Mouse (Mus musculus): ENCODE results near the gene Mphosph9.

The Mphosph9 gene

GRCm38 (mm10) chr5:124216403-124216802 is 111.4 kb downstream of the Mphosph9 start:
- no peak for DNase-seq (ENCODE audit: extremely low spot score, low spot score)

DNA sequence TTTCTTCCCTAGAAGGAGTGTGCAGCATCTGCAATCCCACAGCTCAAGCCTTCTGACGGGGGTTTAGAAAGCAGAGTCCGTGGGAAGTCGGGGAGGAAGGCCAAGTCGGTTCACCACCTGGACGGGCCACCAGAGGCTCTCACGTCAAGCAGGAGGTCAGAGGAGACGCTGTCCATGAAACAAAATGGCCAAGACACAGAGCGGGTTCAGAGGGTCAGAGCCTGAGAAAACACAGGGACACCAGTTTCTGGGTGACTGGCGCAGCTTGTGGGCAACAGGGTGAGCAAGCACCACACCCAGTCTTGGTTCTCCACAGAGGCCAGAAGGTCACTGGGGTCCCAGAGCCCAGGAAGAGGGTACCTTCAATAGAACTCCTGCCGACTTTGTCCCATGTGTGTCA is 112.1 kb downstream of the Mphosph9 start:
- no peak for DNase-seq (ENCODE audit: extremely low spot score, low spot score)

- DNase-seq (ENCODE audit: extremely low spot score, low spot score) = no peak
Observed at GRCm38 (mm10) chr5:124214516-124215145, 113.1 kb downstream of the Mphosph9 start.

GRCm38 (mm10) chr5:124213588-124214469 is 113.9 kb downstream of the Mphosph9 start:
- no peak for DNase-seq (ENCODE audit: extremely low spot score, low spot score)

- DNase-seq (ENCODE audit: extremely low spot score, low spot score) = no peak
Observed at GRCm38 (mm10) chr5:124211669-124212068, 116.1 kb downstream of the Mphosph9 start.

DNA sequence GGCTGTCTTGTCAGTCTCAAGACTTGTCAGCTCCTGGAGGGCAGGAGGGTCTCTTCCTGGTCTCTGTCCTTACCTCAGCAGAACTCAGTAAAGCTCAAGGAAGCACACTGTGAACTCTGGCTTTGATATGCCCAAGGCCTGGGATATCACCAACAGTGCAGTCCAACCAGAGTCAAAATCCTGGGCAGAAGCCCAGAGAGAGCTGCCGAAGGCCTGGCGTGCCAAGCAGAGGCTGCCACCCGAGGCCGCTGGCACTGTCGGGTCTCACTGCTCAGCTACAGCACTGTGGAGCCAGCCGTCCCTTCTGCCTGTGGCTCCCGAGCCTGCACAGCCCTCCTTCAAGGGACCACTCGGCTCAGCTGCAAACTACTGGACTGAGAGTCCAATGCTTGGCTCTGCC is 116.5 kb downstream of the Mphosph9 start:
- no peak for DNase-seq (ENCODE audit: extremely low spot score, low spot score)

DNA sequence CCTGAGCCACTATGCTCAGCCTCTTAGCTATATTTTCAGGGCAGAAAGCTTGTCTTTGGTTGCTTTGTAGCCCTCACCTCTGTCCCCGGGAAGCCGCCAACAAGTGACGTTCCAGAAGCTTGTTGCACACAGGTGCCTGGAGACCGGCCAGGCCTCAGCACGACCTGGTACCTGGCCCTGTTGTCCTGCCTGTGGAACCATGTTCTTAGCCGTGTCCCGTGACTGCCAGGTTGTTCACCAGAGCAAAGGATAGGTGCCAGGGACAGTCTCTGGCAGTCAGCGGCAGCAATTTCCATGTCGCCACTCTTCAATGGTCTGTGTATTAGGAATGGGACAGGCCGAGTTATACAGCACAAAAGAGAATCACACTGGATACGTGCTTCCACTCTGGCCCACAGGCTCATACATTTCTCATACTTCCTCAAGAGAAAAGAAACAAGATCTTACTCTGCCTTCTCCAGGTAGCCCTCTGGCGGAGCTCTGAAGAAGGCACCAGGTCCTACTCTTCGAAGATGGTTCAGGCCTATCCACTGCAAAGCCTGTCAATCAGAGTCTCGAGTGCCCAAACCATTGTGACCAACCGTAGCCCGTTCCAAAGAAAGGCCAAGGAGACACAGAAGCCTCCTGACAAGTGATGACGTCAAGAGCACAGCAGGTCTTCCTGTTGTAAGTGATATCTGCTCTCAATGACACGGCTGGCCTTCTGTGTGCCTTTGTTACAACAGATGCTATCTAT is 117.3 kb downstream of the Mphosph9 start:
- no peak for DNase-seq (ENCODE audit: extremely low spot score, low spot score)

DNA sequence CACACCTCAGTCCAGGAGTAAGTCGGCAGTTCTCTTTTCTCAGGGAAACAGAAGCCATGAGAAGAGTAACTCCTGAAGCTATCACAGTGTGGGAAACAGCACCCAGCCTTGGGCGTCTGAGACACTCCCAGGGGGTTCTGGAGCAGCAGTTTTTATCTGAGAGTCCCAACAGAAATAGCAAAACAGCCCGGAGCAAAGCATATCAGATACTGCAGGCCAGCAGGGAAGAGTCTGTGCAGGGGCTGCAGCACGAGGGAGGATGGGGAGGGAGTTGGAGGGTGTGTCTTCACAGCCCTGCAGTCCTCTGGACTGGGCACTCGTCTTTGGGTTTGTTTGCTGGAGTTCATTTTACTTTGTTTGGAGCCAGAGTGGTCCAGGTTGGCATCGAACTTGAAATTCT is 117.9 kb downstream of the Mphosph9 start:
- DNase-seq (ENCODE audit: extremely low spot score, low spot score) = no peak

DNA sequence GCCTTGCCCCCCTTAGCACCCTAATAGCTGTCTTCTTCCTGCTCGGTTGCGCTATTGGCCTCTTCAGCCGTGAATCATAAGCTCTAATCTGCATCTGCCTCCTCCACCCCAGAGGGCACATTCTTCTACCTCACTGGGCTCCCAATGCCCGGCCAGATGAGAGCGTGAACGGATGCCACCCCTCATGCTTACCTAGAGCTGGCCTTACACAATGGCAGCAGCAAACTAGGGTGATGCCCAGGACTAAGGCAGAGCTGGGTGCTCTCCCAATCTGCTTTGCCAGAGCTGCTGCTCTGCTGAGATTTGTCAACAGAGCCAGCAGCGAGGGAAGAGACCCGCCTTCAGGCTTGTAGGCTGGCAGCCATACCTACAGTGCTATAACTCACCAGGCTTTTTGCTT is 119.7 kb downstream of the Mphosph9 start:
- DNase-seq (ENCODE audit: extremely low spot score, low spot score) = no peak

DNA sequence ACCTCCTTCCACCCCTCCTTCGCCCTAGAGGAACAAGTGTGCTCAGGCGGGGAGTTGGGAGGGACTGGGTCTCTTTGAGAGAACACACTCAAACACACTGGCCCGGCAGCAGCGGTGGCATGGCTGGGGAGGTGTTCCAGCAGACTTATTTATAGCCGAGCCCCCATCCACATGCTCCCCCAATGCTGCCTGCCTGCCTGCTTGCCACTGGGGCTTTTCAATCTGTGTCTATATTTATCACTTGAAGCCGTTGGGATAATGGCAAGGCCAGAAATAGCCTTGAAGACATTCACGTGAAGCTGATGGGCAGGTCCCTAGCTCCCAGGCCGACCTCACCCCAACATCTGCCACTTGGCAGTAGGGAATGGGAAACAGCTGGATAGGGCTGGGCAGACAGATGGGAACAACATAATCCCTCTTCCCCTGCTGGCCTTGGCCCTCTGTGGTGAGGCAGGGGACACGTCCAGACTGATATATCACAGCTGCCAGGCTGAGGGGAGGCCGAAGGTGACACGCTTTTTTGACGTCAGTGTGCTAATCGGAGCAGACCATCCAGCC is 121.2 kb downstream of the Mphosph9 start:
- DNase-seq (ENCODE audit: extremely low spot score, low spot score) = peak; percentile 44

GRCm38 (mm10) chr5:124205809-124206380 is 121.9 kb downstream of the Mphosph9 start:
- no peak for DNase-seq (ENCODE audit: extremely low spot score, low spot score)

GRCm38 (mm10) chr5:124205211-124205610 is 122.6 kb downstream of the Mphosph9 start:
- DNase-seq (ENCODE audit: extremely low spot score, low spot score) = no peak

GRCm38 (mm10) chr5:124204127-124204794 is 123.5 kb downstream of the Mphosph9 start:
- no peak for DNase-seq (ENCODE audit: extremely low spot score, low spot score)

- DNase-seq (ENCODE audit: extremely low spot score, low spot score) = no peak
Observed at GRCm38 (mm10) chr5:124203251-124203650, 124.5 kb downstream of the Mphosph9 start.

DNA sequence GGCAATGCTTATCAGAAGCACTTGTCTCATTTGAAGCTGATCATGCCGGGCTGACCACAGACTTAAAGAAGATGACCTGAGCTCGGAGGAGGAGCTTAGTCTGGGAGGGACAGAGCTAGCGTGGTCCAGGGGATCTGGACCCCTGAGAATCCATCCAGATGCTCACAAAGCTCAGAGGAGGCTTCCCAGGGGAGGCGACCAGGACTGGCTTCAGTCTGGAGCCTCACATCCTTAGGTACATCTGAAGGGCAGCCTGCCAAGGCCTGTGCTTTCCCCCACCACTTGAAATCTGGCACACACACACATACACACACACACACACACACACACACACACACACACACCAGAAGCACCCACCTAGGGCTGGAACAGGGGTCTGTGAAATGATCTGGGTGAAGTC is 125.7 kb downstream of the Mphosph9 start:
- no peak for DNase-seq (ENCODE audit: extremely low spot score, low spot score)

DNA sequence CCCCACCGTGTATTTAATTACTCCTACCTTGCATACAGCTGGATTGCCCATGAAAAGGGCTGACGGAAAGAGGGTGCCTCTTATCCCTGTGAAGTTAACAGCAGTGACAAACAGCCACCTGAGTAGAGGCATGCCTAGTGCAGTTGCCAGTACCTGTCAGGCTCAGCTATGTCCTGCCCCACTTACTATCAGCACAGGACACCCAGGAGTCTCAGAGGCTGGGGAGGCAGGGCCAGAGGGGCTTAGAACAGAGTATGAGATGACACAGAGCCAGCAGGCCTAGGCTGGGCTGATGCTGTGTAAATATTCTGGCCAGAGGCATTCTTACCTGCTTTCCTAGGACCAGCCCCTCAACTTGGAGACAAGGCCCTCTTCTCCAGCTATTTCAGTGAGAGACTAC is 126.2 kb downstream of the Mphosph9 start:
- no peak for DNase-seq (ENCODE audit: extremely low spot score, low spot score)
